Comparison of ENCODE assay signal across 19 mouse cellular contexts in the genomic region with DNA sequence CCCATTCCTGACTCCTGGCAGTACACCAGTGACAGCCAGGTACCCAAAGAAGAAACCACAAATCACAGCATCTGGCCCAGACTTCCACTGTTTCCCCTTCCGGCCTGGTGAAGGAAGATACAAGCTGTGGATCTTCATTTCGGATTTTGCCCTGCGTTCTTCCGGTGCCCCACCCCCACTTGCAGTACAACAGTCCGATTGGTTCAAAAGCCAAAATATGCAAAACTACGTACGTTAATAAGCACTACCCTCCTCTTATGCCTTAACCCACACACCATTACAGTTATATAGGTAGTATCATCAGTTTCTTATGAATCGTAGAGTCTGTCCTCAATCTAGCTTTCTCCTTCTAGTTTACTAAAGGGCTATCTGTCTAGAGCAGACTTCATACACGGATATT. TPM values are rescaled to one million over a fixed set of nuclear protein-coding genes. Genes with fewer than 3 reads are reported as not detected.
"Had no signal": no experiment of that assay in that cellular context is flagged by ENCODE, and none has a peak within 500 bp of the region (broad histone marks: within the 10 kb centered on the region; RNA-seq: fewer than 3 reads in every experiment).

No protein-coding gene starts in this region.

- H3K9me3 ChIP-seq: lung, embryonic 15.5 days; midbrain, embryonic 12.5 days; neural tube, embryonic 13.5 days; neural tube, embryonic 15.5 days; stomach, embryonic 15.5 days had no signal

- ATAC-seq: lung, postnatal 0 days; midbrain, embryonic 16.5 days had no signal

- H3K4me3 ChIP-seq: lung, embryonic 15.5 days; midbrain, embryonic 12.5 days; neural tube, embryonic 15.5 days; stomach, embryonic 15.5 days had no signal

- H3K9ac ChIP-seq: lung, embryonic 15.5 days; midbrain, embryonic 12.5 days; neural tube, embryonic 13.5 days; neural tube, embryonic 15.5 days; stomach, embryonic 15.5 days had no signal

- H3K27ac ChIP-seq: midbrain, embryonic 12.5 days; neural tube, embryonic 13.5 days; neural tube, embryonic 15.5 days; stomach, postnatal 0 days had no signal

- H3K36me3 ChIP-seq: neural tube, embryonic 13.5 days; neural tube, embryonic 15.5 days; stomach, embryonic 15.5 days had no signal

- H3K27me3 ChIP-seq: lung, embryonic 15.5 days; midbrain, embryonic 12.5 days; neural tube, embryonic 13.5 days; neural tube, embryonic 15.5 days; stomach, embryonic 15.5 days had no signal

- DNase-seq: lung, adult 2 months; lung, postnatal 14 days; lung, postnatal 36 days; midbrain, embryonic 14.5 days; retina, postnatal 1 day; right cerebral cortex, postnatal 4 days; spleen, adult 18-20 months; thymus, adult 2 months; thymus, postnatal 4 days had no signal

RNA-seq across cellular contexts. Expression of gene Dpysl5, which starts 46.0 kb away (rescaled TPM):
- total RNA-seq: megakaryocyte, adult 5-6 weeks; megakaryocyte-erythroid progenitor cell, adult 5-6 weeks had no signal
